Mouse (Mus musculus) right cerebral cortex, adult 2 months (tissue): ENCODE data around the gene Lrrn4.

ENCODE experiments used
- DNase-seq, 2 experiments: peaks; one replicate each; pipeline ENCODE4 v3.0.0; 2021 to 2022; ENCODE audit warnings: low spot score in 2 of 2

Gene Lrrn4

DNA sequence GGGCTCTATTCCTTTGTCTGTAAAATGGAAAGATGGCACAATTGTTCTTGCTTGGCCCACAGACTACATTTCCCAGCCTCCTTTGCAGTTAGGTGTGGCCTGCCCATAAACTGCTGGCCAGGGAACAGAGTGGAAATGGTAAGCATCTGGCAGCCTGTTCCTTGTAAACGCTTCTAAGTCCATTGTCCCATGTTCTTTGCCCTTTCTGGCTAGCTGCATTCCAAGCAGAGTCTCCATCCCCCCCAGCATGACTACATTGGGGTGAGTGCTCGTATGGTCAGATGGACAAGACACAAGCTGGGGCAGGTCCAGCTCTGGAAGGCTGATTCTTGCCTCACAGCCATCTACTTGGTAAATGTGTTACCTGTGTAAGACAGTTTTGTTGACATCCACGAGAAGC lies 9.0 kb downstream of the Lrrn4 start:
- DNase-seq, result no peak

DNA sequence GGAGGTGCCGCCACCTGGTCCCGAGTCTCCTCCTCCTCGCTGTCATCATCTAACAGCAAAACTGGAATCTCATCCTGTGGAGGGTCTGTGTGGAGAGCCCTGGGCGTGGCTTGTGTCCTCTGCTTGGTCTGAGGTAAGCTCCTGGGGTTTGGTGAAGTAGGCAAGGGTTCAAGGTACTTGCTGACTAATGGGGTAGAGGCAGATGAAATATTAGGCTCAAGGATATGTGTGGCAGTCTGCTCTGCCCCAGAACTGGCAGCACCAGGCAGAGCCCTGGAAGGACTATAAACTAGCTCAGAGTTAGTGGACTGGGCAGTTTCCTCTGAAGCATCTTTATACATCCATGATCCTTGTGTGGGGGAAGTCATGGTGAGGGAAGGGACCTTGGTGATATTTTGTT lies 10.4 kb downstream of the Lrrn4 start:
- DNase-seq, result no peak

DNA sequence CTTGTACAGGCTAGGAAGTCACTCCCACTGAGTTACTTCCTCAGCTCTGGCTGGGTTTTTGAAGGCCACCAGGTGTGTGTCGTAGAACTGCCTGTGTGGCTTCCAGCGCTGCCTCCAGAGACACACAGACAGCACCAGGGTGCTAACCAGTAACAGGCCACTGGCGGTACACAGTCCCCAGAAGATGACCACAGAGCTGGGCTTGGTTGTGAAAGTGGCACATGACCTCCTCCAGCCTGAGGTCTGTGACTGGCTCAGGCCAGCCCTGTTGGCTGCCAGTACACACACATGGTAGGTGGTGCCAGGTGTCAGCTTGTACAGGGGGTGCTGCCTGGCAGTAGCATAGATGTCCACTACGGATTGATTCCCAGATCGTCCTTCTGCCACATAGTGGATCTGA lies 11.0 kb downstream of the Lrrn4 start:
- no peak for DNase-seq

DNA sequence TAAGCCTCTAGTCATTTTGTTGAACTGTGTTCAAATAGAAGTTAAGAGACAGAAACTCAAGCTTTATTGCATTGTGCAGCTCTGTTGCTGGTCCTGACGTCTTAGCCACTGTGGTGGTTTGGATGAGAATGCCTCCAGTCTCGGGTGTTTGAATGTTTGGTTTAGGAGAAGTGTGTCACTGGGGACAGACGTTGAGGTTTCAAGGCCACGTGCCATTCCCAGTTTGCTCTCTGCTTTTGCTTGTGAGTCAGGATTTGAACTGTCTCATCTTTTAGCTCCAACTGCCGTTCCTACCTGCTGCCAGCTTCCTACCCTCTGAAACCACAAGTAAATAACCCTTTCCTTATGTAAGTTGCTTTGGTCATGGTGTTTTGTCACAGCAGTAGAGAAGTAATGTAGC lies 13.2 kb downstream of the Lrrn4 start:
- DNase-seq, result no peak

DNA sequence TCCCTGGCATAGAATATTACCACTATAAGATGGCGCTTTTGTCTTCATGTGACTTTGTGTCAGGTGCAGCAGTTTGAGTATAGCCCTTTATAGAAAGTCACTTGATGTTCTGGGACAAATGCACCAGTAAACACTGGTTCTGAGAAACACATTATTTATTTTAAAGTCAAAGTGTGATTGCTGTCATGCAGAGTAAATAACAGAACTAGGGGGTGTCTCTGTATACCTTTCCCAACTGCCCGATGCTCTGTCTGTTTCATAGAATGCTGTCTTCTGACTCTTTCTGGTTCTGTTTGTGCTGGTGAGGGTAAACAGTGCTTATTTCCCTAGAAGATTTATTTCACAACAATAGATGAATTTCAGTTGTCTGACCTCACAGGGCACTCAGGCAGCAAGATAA lies 17.4 kb downstream of the Lrrn4 start:
- no peak for DNase-seq

DNA sequence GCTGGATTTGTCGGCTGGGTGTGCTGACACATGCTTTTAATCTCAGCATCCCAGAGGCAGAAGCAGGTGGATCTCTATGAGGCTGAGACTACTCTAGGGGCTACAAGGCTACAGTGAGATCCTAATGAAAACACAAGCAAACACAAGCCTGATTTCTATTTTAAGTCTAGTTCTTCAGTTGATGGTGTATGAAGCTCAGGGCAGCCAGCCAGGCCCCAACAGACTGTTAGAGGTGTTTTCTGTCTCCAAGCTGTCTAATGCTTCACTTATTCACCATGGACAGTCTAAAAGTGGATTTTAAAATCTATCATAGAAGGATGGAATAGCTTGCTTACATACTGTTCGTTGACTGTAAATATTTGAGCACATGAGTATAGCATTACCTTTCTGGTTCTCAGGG lies 19.2 kb downstream of the Lrrn4 start:
- DNase-seq, result no peak

DNA sequence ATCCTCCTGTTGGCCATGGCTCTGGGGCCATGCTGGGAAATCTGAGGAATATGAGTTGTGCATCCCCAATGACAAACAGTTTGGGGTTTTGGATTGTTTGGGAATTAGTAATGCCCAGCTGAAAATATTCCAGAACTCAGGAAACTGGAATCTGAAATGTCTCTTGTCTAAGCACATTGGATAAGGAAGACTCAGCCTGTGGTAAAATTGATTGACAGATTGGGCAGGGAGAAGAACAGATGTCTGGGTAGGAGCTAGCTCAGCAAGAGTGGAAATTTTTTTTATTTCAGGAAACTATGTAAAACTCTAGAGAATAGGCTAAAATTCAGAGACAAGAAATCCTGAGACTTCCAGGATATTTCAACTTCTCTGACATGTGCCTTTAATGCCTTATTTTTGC lies 20.3 kb downstream of the Lrrn4 start:
- no peak for DNase-seq

DNA sequence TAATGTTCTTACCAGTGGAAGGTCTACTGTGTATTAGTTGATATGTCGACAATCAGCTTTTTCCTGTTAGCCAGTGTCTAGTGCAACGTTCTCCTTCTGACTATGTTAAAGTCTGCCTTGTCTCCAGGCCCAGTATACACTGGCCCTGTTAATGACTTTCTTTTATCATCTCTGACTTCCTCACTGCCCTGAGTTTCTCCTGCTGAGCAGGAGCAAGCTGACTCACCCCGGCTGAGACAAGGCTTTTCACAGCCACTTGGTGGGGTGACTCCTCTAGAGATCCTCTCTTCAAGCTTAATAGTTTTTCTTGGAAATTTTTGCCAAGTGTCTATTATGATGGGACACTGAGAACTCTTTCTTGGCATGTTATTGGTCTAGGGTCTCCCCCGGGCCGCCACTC lies 24.4 kb downstream of the Lrrn4 start:
- DNase-seq, result no peak

DNA sequence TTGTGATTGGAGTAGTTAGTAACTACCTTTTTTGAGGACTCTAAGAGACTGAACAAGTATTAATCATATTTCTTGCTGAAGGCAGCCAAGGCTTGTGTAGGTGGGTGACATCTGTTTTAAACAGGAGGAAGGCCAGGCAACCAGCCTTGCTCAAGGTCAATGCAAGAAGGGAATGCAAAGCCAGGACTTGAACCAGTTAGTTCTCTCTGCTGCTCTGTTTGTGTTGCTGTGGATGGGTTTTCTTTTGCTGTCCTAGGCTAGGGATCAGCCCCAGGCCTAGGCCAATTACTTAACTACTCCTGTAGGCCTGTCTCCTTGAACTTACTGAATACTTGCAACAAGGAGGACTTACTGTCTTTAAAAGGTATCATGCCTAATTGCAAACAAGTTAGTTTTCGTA lies 27.6 kb downstream of the Lrrn4 start:
- DNase-seq, result peak in 1 of 2 experiments; percentile 15

DNA sequence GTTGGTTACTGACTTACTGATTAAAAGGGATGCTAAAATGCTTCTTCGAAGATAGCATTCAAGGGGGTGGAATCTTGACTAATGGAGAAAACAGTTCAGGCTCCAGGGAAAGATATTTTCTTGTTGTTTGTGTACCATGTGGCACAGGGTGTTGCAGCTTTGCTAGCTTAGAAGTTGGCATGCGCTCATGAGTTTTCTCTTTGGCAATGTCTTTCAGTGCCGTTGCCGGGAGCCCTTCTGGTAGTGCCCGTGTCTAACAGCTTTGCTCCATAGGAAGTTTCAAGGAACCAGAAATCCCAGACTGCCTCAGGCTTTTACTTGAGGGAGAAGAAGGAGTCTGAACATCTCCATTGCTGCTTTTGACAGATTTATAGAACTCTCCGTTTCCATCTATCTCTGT lies 31.6 kb downstream of the Lrrn4 start:
- no peak for DNase-seq

DNA sequence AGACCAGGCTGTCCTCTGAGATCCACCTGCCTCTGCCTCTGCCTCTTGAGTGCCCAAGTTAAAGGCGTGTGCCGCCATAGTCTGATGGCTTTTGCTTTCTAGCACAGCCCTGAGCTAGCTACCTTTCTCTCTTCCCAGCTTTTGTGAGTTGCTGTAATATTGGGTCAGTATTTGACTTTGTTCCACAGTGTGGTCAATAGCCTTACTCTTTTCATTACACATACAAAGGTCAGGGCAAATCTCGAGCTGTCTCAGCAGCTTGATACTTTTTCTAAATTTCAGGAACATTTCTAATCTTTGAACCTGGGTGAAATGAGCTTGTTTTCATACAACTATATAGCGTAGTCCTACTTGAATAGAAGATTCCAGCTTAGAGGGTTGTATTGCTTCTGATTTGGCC lies 32.3 kb downstream of the Lrrn4 start:
- DNase-seq, result no peak

DNA sequence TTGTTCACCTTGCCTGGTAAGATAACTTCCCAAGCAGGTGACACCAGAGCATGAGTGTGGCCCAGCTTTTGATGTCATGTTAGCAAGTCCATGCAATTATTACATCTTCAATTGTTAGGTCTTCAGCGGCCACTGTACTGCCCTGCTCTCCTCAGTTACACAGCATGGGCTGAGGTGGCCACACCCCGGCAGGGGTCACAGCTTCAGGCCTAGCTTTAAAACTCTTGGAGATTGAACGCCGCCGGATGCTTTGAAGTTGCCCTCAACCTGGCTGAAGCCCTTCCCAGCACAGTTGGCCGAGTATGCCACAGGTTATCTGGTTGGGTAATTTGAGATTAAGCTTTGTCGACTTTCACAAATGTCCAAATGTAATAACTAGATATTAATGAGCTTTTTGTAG lies 33.1 kb downstream of the Lrrn4 start:
- peak in 1 of 2 experiments; percentile 7 for DNase-seq

DNA sequence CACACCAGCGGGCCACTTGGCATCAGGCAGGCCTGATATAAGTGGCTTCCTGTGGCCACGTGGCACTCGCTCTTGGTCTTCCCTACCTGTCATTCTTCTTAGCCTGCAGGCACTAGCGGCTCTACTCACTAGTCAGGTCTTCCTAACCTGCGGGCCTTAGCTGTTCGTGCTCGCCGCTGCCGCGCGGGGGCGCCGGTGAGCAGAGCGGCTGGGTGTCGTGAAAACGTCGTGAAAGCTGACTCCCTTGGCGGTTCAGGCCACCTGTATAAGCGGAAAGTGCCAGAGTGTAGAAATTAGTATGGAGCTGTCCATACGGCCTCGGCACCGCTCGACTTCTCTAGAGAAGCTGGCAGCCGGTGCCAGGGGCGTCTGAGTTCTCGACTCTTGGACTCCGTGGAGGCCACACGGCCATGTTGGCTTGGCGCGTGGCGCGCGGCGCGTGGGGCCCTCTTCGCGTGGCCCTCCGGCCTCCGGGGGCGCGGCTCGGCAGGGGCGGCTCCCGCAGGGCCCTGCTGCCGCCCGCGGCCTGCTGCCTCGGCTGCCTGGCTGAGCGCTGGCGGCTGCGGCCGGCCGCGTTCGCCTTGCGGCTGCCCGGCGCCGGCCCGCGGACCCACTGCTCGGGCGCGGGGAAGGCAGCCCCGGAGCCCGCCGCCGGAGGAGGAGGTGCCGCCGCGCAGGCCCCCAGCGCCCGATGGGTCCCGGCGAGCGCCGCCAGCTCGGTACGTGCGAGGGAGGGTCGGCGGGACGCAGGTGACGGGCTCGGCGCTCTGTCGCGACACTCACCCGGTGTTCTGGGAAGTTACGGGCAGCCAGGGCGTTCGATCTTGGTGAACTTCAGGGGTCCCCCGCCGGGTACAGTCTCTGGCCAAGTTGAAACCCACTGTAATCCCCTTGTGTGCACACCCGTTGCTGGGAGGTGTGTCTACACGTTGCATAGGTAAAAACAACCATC lies 34.0 kb downstream of the Lrrn4 start, which contains the start of gene Crls1:
Gene Crls1 (plus strand): TSS at position 260 of the 952 bp plus-strand sequence.
- peak; percentile 98 to 100 for DNase-seq

DNA sequence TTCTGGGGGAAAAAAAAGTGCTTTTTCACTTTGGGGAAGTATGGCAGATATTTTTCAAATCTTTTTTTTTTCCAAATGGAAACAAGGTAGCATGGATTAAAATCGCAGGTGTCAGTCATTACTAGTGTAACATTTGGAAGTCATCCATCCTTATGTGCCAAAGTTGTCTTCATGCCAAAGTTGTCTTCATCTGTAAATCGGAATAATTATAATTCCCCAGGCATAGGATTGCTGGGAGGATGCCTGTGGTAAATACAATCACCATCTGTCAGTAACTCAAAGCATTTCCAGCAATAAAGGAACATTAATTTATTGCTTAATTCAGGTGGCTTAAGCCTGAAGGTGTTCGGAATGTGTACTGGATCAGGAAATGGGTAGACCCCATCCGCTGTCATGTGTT lies 39.6 kb downstream of the Lrrn4 start:
- DNase-seq, result no peak
